14 mouse cellular contexts compared by ENCODE assay signal in the genomic region with DNA sequence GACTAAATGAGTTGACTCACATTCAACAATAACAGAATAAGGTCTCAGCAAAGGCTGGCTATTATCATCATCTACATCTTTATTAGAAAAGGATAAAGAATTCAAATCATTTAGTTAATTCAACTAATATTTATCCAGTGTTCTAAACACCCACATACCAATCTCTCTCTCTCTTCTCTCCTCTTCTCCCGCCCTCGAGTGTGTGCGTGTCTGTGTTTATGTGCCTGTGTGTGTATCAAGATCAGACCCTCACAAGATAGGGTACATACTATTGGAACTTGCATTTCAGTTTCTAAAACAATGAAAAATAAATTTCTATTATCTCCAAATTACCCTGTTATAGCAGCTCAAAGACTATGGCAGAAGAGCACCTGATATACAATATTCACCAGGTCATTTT.
"Had no signal": no experiment of that assay in that cellular context is flagged by ENCODE, and none has a peak within 500 bp of the region (broad histone marks: within the 10 kb centered on the region; RNA-seq: fewer than 3 reads in every experiment).

No protein-coding gene starts in this region.

- H3K9ac ChIP-seq: intestine, embryonic 15.5 days; limb, embryonic 15.5 days; lung, embryonic 14.5 days; midbrain, embryonic 15.5 days; neural tube, embryonic 12.5 days had no signal

- DNase-seq: kidney, adult 2 months; kidney, postnatal 25 days; lung, embryonic 14.5 days; lung, postnatal 10 days; lung, postnatal 4 days; right cerebral cortex, postnatal 4 days; spleen, adult 18-20 months; thymus, adult 18-20 months; thymus, postnatal 14 days had no signal

- H3K4me2 ChIP-seq: intestine, embryonic 15.5 days; limb, embryonic 15.5 days; lung, embryonic 14.5 days; midbrain, embryonic 11.5 days; midbrain, embryonic 15.5 days; neural tube, embryonic 12.5 days had no signal

- ATAC-seq: intestine, embryonic 15.5 days; midbrain, embryonic 15.5 days had no signal

- H3K27ac ChIP-seq: intestine, embryonic 15.5 days; limb, embryonic 15.5 days; midbrain, embryonic 15.5 days; neural tube, embryonic 12.5 days had no signal

- H3K9me3 ChIP-seq: intestine, embryonic 15.5 days; limb, embryonic 15.5 days; midbrain, embryonic 15.5 days; neural tube, embryonic 12.5 days had no signal

- H3K4me3 ChIP-seq: intestine, embryonic 15.5 days; limb, embryonic 15.5 days; midbrain, embryonic 15.5 days; neural tube, embryonic 12.5 days had no signal

- H3K4me1 ChIP-seq: intestine, embryonic 15.5 days had no signal

- H3K27me3 ChIP-seq: intestine, embryonic 15.5 days; limb, embryonic 15.5 days; midbrain, embryonic 15.5 days; neural tube, embryonic 12.5 days had no signal
